Mouse (Mus musculus): Measurements from ENCODE around the gene AI413582. TPM values are rescaled to one million over a fixed set of nuclear protein-coding genes. Genes with fewer than 3 reads are reported as not detected.

The AI413582 gene
- total RNA-seq (2014; rRNA removed) (35.0 and 70.3 TPM in 2 replicates), polyA plus RNA-seq (2015; fragmentation: Nextera tagmentation; extraction: Ambion mirVana) (85.2 and 92.8 TPM in 2 replicates)

DNA sequence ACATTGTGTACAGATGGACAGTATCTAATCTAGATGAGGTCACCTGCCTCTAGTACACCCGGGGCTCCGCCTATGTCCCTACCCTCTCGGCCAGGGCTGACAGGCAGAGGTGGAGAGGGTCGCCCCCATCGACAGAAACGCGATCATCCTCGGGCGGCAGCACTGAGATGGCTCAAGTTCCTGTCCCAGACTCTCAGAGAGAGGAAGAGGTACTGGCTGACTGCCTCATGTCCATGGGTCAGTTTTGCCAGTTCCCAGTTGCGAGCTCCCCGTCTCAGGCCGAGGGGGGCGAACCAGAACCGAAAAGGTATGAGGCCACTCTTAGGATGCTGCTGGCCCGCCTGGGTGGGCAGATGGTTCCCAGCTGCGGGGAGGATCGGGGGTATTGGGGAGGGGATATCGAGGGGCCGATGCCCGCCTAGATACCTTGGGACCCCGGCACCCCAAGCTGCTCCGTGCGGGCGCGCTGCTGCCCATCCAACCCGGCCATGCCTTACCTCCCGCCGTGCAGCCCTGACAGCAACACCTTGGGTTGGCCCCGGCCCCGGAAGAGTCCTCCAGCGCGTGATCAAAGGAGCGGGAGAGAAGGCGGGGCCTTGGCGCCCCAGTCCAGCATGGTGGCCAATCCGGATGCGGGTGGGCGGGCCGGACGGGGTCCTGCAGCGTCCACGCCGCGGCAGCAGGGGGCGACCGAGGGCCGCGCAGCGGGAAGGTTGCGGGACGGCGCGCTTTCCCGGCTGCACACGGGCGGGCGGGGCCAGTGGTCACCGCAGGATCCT, at the start of gene AI413582:
AI413582 (minus strand) TSS at position 594 of the 779 bp plus-strand sequence.
- Histone ChIP-seq H3K9me3 (ENCODE audit: low read length) (no peaks in the 10 kb centered on the region), H3K4me2 (ENCODE audit: low read depth) (peak within 1 kb of the TSS; percentile 89), H3K9ac (peak within 1 kb of the TSS; percentile 68), H3K27ac (ENCODE audit: low read depth, low read length) (peak within 1 kb of the TSS; percentile 48), H3K27me3 (ENCODE audit: insufficient read depth, low read length) (no peaks in the 10 kb centered on the region), H3K36me3 (ENCODE audit: insufficient read depth) (peaks cover 5% of the 10 kb centered on the region), H3K4me3 (ENCODE audit: low read depth, low read length) (peak within 1 kb of the TSS; percentile 66), H3K4me1 (ENCODE audit: insufficient read depth) (peaks cover 8% of the 10 kb centered on the region; the same call in 1 of the 2 replicates)
- WGBS, result under 1% methylated on average over 58 of the region's 58 CpGs
- ATAC-seq (peak; percentile 95), DNase-seq (peak; percentile 95)
- TF ChIP-seq CTCF (IDR thresholded peaks at IDR 0.05; ENCODE audit: low read depth), result peak; percentile 96

DNA sequence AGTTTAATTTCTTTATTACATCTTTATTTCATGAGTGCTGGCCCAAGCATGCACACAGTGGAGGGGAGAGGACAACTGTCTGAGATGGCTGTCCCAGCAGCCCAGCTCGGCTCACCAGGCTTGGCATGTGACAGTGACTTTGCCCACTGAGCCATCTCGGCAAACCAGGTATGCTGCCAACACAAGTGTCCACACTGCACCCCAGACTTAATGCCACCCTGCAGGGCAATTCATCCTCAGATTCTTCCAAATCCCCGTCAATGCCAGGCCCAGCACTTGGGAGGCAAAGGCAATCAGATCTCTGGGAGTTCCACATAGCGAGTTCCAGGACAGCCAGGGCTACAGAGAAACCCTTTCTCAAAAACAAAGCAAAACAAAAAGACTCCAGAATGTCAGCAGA, 47.5 kb upstream of the AI413582 start:
- Histone ChIP-seq H3K27me3 (ENCODE audit: insufficient read depth, low read length) (no peaks in the 10 kb centered on the region), H3K27ac (ENCODE audit: low read depth, low read length) (no peak overlapping the region), H3K4me3 (ENCODE audit: low read depth, low read length) (no peak overlapping the region), H3K4me1 (ENCODE audit: insufficient read depth) (peaks cover 20% of the 10 kb centered on the region), H3K9me3 (ENCODE audit: low read length) (no peaks in the 10 kb centered on the region), H3K9ac (no peak overlapping the region), H3K4me2 (ENCODE audit: low read depth) (no peak overlapping the region), H3K36me3 (ENCODE audit: insufficient read depth) (peaks cover 10% of the 10 kb centered on the region)
- 57% methylated on average over 4 of the region's 4 CpGs for WGBS
- no peak for TF ChIP-seq CTCF (IDR thresholded peaks at IDR 0.05; ENCODE audit: low read depth)
- no peak for DNase-seq
- ATAC-seq, result no peak

DNA sequence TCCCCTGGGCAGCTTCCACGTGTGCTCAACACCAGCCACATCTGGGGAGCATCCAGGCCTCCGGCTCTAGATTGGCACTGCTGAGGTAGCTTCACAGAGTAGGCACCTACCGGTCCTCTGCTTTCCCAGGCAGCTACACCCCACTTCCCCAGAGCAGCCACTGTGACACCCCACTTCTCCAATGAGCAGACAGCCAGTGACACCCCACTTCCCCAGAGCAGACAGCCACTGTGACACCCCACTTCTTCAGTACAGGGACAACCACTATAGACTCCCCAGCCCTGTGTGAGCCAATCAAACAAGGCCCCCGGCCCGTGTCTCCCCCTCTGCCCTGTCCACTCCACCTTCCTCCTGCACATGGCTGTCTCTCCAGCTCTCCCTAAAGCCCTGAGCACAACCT, 46.4 kb upstream of the AI413582 start:
- no peak for ATAC-seq
- H3K9ac ChIP-seq, result no peak overlapping the region
- WGBS, result 84% methylated on average over 5 of the region's 5 CpGs

DNA sequence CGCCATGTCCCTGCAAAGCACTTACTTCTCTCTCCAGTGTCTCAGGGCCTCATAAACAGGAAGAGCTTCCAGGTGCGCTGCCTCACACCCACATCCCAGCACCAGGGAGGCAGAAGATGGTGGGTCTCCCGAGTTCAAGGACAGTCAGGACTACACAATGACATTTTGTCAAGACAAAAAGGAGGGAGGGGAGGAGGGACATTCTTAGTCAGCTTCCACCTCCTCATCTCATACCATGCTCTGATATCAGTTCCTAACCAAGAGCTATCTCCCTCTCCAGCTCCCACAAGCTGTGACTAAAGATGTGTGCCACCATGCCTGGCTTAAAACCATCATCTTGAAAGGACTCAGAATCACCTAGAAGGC, 45.9 kb upstream of the AI413582 start:
- Histone ChIP-seq H3K27ac (ENCODE audit: low read depth, low read length) (peak overlapping the region; percentile 16; the same call in 1 of the 2 replicates), H3K4me2 (ENCODE audit: low read depth) (no peak overlapping the region), H3K4me1 (ENCODE audit: insufficient read depth) (peaks cover 20% of the 10 kb centered on the region), H3K36me3 (ENCODE audit: insufficient read depth) (peaks cover 6% of the 10 kb centered on the region), H3K9me3 (ENCODE audit: low read length) (no peaks in the 10 kb centered on the region), H3K27me3 (ENCODE audit: insufficient read depth, low read length) (no peaks in the 10 kb centered on the region), H3K9ac (no peak overlapping the region), H3K4me3 (ENCODE audit: low read depth, low read length) (no peak overlapping the region)
- WGBS, result 62% methylated on average over 3 of the region's 3 CpGs
- ATAC-seq, result no peak
- DNase-seq, result no peak
- no peak for TF ChIP-seq CTCF (IDR thresholded peaks at IDR 0.05; ENCODE audit: low read depth)

More for the DNA sequence above, 46.4 kb upstream of the AI413582 start:
- H3K27me3 ChIP-seq (ENCODE audit: insufficient read depth, low read length), result no peaks in the 10 kb centered on the region
- no peaks in the 10 kb centered on the region for H3K9me3 ChIP-seq (ENCODE audit: low read length)
- no peak overlapping the region for H3K27ac ChIP-seq (ENCODE audit: low read depth, low read length)
- no peak overlapping the region for H3K4me3 ChIP-seq (ENCODE audit: low read depth, low read length)
- no peak for TF ChIP-seq CTCF (IDR thresholded peaks at IDR 0.05; ENCODE audit: low read depth)
- DNase-seq, result no peak
- H3K36me3 ChIP-seq (ENCODE audit: insufficient read depth), result peaks cover 10% of the 10 kb centered on the region
- no peak overlapping the region for H3K4me2 ChIP-seq (ENCODE audit: low read depth)
- H3K4me1 ChIP-seq (ENCODE audit: insufficient read depth), result peaks cover 20% of the 10 kb centered on the region

DNA sequence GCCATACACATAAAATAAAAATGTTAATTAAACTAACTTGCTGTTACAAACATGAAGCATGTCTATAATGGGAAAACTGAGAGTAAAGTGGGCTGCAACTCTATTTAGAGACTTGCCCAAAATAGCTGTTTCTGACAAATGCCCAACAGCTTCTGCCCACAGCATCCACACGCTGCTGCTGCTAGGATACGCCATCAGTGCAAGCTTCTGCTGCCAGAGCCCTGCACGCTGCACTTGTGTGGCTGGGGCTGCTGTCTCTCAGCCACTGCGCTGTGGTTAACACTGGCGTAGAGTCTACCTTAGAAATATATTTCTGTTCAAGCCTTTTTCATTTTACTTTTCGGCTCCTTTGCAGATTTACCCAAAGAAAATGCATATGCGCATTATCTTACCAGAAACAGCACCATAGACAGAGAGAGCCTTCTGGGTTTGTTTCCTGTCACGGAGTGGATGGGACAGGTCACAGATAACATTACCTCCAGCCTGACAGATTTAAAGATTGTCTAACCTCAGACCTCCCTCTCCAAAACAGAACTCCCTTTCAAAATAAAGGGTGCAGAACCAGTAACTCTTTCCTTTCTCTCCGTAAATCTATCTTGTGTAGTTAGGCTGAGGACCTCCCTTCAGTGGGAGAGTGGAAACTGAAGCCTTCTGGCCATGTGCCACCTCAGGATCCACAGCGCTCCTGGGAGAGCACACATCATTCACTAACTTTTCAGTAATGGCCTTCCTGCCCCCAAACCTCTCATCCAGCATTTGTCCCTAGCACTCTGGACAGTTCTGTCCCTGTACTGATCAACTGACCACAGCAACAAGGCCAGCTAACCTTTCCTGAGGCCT, 45.3 kb upstream of the AI413582 start:
- no peak for TF ChIP-seq CTCF (IDR thresholded peaks at IDR 0.05; ENCODE audit: low read depth)
- no peaks in the 10 kb centered on the region for H3K27me3 ChIP-seq (ENCODE audit: insufficient read depth, low read length)
- peaks cover 20% of the 10 kb centered on the region for H3K4me1 ChIP-seq (ENCODE audit: insufficient read depth)
- peaks cover 6% of the 10 kb centered on the region for H3K36me3 ChIP-seq (ENCODE audit: insufficient read depth)
- 53% methylated on average over 10 of the region's 10 CpGs for WGBS
- H3K4me3 ChIP-seq (ENCODE audit: low read depth, low read length), result no peak overlapping the region
- peak overlapping the region; percentile 50 for H3K27ac ChIP-seq (ENCODE audit: low read depth, low read length)
- H3K9me3 ChIP-seq (ENCODE audit: low read length), result no peaks in the 10 kb centered on the region
- H3K9ac ChIP-seq, result no peak overlapping the region
- ATAC-seq (peak; percentile 82), DNase-seq (peak; percentile 71)
- peak overlapping the region; percentile 6; the same call in 1 of the 2 replicates for H3K4me2 ChIP-seq (ENCODE audit: low read depth)

DNA sequence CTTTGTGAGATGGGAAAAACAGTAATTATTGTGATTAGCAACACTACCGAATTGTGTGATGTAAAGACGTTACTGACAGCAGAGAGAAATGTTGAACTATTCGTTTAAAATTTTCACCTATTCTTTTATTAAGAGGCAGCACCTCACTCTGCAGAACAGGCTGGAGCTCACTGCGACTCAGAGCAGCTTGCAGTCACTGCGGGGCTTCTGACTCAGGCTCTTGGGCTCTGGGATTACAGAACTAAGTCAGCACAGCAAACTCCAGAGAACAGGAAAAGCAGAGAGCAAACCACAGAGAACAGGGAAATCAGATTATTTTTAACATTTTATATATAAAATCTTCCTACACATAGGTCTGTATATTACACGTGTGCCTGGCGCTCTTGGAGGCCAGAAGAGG, 44.0 kb upstream of the AI413582 start:
- Histone ChIP-seq H3K27me3 (ENCODE audit: insufficient read depth, low read length) (no peaks in the 10 kb centered on the region), H3K27ac (ENCODE audit: low read depth, low read length) (no peak overlapping the region), H3K9me3 (ENCODE audit: low read length) (no peaks in the 10 kb centered on the region), H3K4me1 (ENCODE audit: insufficient read depth) (peaks cover 20% of the 10 kb centered on the region), H3K36me3 (ENCODE audit: insufficient read depth) (peaks cover 6% of the 10 kb centered on the region), H3K4me2 (ENCODE audit: low read depth) (no peak overlapping the region), H3K4me3 (ENCODE audit: low read depth, low read length) (no peak overlapping the region), H3K9ac (no peak overlapping the region)
- no peak for ATAC-seq
- TF ChIP-seq CTCF (IDR thresholded peaks at IDR 0.05; ENCODE audit: low read depth), result no peak
- 74% methylated on average over 7 of the region's 7 CpGs for WGBS
- no peak for DNase-seq
